Mouse (Mus musculus) kidney, embryonic 15.5 days (tissue): ENCODE data around the gene Fig4. TPM values are rescaled to one million over a fixed set of nuclear protein-coding genes. Genes with fewer than 3 reads are reported as not detected.

Experiments used
- ATAC-seq: fragments of 200-750 bp; cut with Nextera tagmentation; replicated peaks from 2 replicates; pipeline ENCODE4 v1.8.0; 2017; ENCODE audit warnings: moderate TSS enrichment; ENCODE audit not compliant: low FRiP score
- H3K27ac ChIP-seq: fragments of 300-500 bp; sonication (generic); 2 replicates; pipeline ENCODE4 v1.5.1; 2015; ENCODE audit warnings: mild to moderate bottlenecking, inconsistent platforms
- H3K27me3 ChIP-seq: fragments of 300-500 bp; sonication (generic); 2 replicates; pipeline ENCODE4 v1.6.1; 2015; ENCODE audit warnings: inconsistent platforms
- H3K36me3 ChIP-seq: fragments of 300-500 bp; sonication (generic); 2 replicates; pipeline ENCODE4 v1.6.1; 2015; ENCODE audit warnings: inconsistent platforms
- H3K4me1 ChIP-seq: fragments of 300-500 bp; sonication (generic); 2 replicates; pipeline ENCODE4 v1.6.1; 2015; ENCODE audit warnings: inconsistent platforms
- H3K4me2 ChIP-seq: fragments of 300-500 bp; sonication (generic); 2 replicates; pipeline ENCODE4 v1.6.1; 2015; ENCODE audit warnings: moderate library complexity, mild to moderate bottlenecking, inconsistent platforms
- H3K4me3 ChIP-seq: fragments of 300-500 bp; sonication (generic); replicated peaks from 2 replicates; pipeline ENCODE4 v1.5.1; 2015; ENCODE audit warnings: mild to moderate bottlenecking, inconsistent platforms
- H3K9ac ChIP-seq: fragments of 300-500 bp; sonication (generic); 2 replicates; pipeline ENCODE4 v1.6.1; 2015; ENCODE audit warnings: mild to moderate bottlenecking, inconsistent platforms
- H3K9me3 ChIP-seq: fragments of 300-500 bp; sonication (generic); replicated peaks from 2 replicates; pipeline ENCODE4 v1.6.1; 2016; ENCODE audit warnings: inconsistent platforms
- WGBS: fragments of 180-500 bp; shearing (Covaris S2); methylation state at CpG from one replicate; pipeline ENCODE4 v1.1.7; 2015; ENCODE audit warnings: mixed read lengths; 5-methylcytosine and 5-hydroxymethylcytosine counted together
- polyA plus RNA-seq: library from polyadenylated mRNA; unstranded; fragments of >200 nt; fragmentation: Nextera tagmentation; extraction: Ambion mirVana; gene quantifications from 2 replicates; pipeline ENCODE4 v1.2.1, GENCODE M21; 2015

Fig4 gene
- polyA plus RNA-seq, 1 experiment from 2014 or later = 17.5 TPM

GRCm38 (mm10) chr10:41151441-41151840, 151.6 kb downstream of the Fig4 start:
- 66% methylated on average over 18 of the region's 18 CpGs for WGBS
- no peak overlapping the region for H3K9ac ChIP-seq

GRCm38 (mm10) chr10:41151021-41151420, 152.0 kb downstream of the Fig4 start:
- H3K9me3 ChIP-seq = no peaks in the 10 kb centered on the region
- H3K27ac ChIP-seq = no peak overlapping the region
- H3K36me3 ChIP-seq = no peaks in the 10 kb centered on the region
- no peak overlapping the region for H3K9ac ChIP-seq
- no peak overlapping the region for H3K4me2 ChIP-seq
- H3K4me3 ChIP-seq = no peak overlapping the region
- H3K27me3 ChIP-seq = no peaks in the 10 kb centered on the region
- peaks cover 3% of the 10 kb centered on the region; the same call in 1 of the 2 replicates for H3K4me1 ChIP-seq
- no peak for ATAC-seq
- WGBS = 64% methylated on average over 10 of the region's 10 CpGs

More at GRCm38 (mm10) chr10:41151441-41151840, 151.6 kb downstream of the Fig4 start:
- no peaks in the 10 kb centered on the region for H3K27me3 ChIP-seq
- no peak overlapping the region for H3K4me3 ChIP-seq
- peaks cover 3% of the 10 kb centered on the region; the same call in 1 of the 2 replicates for H3K4me1 ChIP-seq
- no peaks in the 10 kb centered on the region for H3K9me3 ChIP-seq
- H3K36me3 ChIP-seq = no peaks in the 10 kb centered on the region
- H3K4me2 ChIP-seq = no peak overlapping the region
- ATAC-seq = no peak
- no peak overlapping the region for H3K27ac ChIP-seq

- 72% methylated on average over 2 of the region's 2 CpGs for WGBS
- H3K9ac ChIP-seq = no peak overlapping the region
- H3K36me3 ChIP-seq = no peaks in the 10 kb centered on the region
- ATAC-seq = no peak
- peaks cover 3% of the 10 kb centered on the region; the same call in 1 of the 2 replicates for H3K4me1 ChIP-seq
- H3K4me2 ChIP-seq = no peak overlapping the region
- H3K27me3 ChIP-seq = no peaks in the 10 kb centered on the region
- no peak overlapping the region for H3K27ac ChIP-seq
- H3K9me3 ChIP-seq = no peaks in the 10 kb centered on the region
- H3K4me3 ChIP-seq = no peak overlapping the region
Observed at GRCm38 (mm10) chr10:41150496-41150895, 152.6 kb downstream of the Fig4 start.

GRCm38 (mm10) chr10:41149307-41149706, 153.8 kb downstream of the Fig4 start:
- Histone ChIP-seq H3K9me3 (no peaks in the 10 kb centered on the region), H3K4me2 (no peak overlapping the region), H3K9ac (no peak overlapping the region), H3K4me3 (no peak overlapping the region), H3K27me3 (no peaks in the 10 kb centered on the region), H3K27ac (no peak overlapping the region), H3K4me1 (peaks cover 10% of the 10 kb centered on the region; the same call in 1 of the 2 replicates), H3K36me3 (no peaks in the 10 kb centered on the region)
- WGBS = 81% methylated on average over 3 of the region's 3 CpGs
- no peak for ATAC-seq

GRCm38 (mm10) chr10:41146141-41146540, 156.9 kb downstream of the Fig4 start:
- Histone ChIP-seq H3K27me3 (no peaks in the 10 kb centered on the region), H3K4me1 (peaks cover 7% of the 10 kb centered on the region; the same call in 1 of the 2 replicates)
- WGBS = 66% methylated on average over 2 of the region's 2 CpGs

More at GRCm38 (mm10) chr10:41146141-41146540, 156.9 kb downstream of the Fig4 start:
- H3K4me3 ChIP-seq = no peak overlapping the region
- ATAC-seq = no peak
- no peaks in the 10 kb centered on the region for H3K36me3 ChIP-seq
- H3K9ac ChIP-seq = no peak overlapping the region
- no peaks in the 10 kb centered on the region for H3K9me3 ChIP-seq
- no peak overlapping the region for H3K27ac ChIP-seq
- H3K4me2 ChIP-seq = no peak overlapping the region

Other genes with a start within 250 kb of the Fig4 start
- 0.12 TPM in 1 of 2 replicates, not detected in the other for gene Gpr6, start 231.0 kb downstream of the Fig4 start, polyA plus RNA-seq
- 0.04 TPM in 2 replicates for gene Ak9, start 720 bp upstream of the Fig4 start, polyA plus RNA-seq
- 18.3 and 19.8 TPM in 2 replicates for gene Zbtb24, start 147.1 kb upstream of the Fig4 start, polyA plus RNA-seq
- 31.5 and 39.3 TPM in 2 replicates for gene Mical1, start 173.1 kb upstream of the Fig4 start, polyA plus RNA-seq
- 59.6 and 72.0 TPM in 2 replicates for gene Smpd2, start 187.1 kb upstream of the Fig4 start, polyA plus RNA-seq
- 2.4 and 2.6 TPM in 2 replicates for gene Ppil6, start 187.2 kb upstream of the Fig4 start, polyA plus RNA-seq
- gene Cd164, start 216.2 kb upstream of the Fig4 start, polyA plus RNA-seq = 180 and 188 TPM in 2 replicates